Mouse (Mus musculus): ENCODE measurements at regions not wholly inside any gene's neighbourhood (a gene's known extent, or its start where the extent isn't known, plus 50 kb on each side); places are given as distances from the start of the nearest gene placed in this dataset.

- DNase-seq (ENCODE audit: extremely low spot score in 1 of 2, low spot score in 1 of 2), result no peak
Observed at GRCm38 (mm10) chr16:21358313-21358920, 64.5 kb upstream of the Vps8 start.

DNA sequence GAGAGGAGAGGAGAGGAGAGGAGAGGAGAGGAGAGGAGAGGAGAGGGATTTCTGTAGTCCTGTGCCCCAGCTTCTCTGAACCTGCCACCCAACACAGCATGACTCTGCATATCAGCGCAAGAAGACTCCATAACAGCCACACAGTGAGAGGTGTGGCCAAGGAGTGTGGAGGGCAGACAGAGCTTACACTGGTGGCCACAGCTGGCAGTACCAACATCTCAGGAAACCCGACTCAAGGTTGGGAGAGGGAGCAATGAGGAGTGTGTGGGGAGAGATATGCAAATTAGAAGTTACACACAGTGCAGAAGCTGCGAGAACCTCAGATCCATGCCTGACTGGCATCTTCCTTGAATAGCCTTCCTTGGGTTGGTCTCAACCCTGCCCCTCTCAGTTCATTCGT lies 63.5 kb upstream of the Vps8 start:
- DNase-seq (ENCODE audit: extremely low spot score in 1 of 2, low spot score in 1 of 2), result no peak

GRCm38 (mm10) chr16:21361406-21361805 lies 61.5 kb upstream of the Vps8 start:
- DNase-seq (ENCODE audit: extremely low spot score in 1 of 2, low spot score in 1 of 2), result no peak

GRCm38 (mm10) chr16:21362663-21363367 lies 60.1 kb upstream of the Vps8 start:
- DNase-seq (ENCODE audit: extremely low spot score in 1 of 2, low spot score in 1 of 2), result no peak

DNA sequence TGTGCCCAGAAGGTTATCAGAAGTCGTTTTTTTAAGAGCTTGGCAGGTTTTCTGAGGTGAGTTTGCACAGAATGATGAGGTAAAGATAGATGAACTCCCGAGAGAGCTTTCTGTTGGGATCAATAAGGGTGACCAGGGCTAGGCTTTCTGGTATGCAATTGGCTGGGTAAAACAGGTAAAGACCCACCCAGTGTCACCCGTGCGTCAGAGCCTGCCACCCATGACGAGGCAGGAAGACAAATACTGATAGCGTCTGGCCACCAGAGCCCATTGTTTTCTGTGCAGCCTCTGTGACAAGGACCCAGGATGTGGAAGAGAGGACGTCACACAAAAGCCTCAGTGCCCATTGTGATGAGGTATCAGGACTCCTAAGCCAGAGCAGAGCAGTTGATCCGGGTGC lies 58.0 kb upstream of the Vps8 start:
- no peak for DNase-seq (ENCODE audit: extremely low spot score in 1 of 2, low spot score in 1 of 2)

DNA sequence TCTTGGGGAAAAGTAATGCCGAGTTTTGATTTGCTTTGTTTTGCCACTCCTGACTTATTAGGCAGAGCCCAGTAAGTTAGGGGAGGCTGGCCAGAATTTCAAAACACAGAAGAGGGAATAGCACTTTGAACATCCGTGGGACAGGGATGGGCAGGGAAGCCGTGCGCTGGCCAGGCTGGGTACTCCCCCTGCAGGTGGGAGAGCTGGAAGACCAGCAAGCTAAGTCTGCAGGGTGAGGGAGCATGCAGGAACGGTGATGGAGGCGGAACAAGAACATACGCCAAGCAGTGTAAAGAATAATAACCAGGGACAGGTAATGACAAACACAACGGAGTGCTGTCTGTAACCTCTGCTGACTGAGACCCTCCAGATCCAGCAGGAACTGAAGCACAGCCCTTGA lies 55.5 kb upstream of the Vps8 start:
- DNase-seq (ENCODE audit: extremely low spot score in 1 of 2, low spot score in 1 of 2), result no peak

DNA sequence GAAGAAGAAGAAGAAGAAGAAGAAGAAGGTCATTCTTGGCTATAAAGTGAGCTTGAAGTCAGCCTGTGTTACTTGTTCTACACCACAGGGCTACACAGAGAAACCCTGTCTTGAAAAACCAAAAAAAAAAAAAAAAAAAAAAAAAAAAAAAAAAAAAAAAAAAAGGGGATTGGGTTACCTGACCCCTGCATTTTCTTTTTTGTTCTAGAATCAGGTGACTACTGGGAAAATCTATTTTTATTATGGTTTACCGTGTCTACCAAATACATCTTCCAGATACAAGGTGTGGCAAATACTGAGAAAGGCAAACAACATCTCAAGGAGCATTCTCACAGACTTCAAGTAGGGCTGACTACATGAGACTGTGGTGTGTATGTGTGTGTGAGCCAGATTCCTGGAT lies 54.1 kb upstream of the Vps8 start:
- DNase-seq (ENCODE audit: extremely low spot score in 1 of 2, low spot score in 1 of 2), result no peak

DNA sequence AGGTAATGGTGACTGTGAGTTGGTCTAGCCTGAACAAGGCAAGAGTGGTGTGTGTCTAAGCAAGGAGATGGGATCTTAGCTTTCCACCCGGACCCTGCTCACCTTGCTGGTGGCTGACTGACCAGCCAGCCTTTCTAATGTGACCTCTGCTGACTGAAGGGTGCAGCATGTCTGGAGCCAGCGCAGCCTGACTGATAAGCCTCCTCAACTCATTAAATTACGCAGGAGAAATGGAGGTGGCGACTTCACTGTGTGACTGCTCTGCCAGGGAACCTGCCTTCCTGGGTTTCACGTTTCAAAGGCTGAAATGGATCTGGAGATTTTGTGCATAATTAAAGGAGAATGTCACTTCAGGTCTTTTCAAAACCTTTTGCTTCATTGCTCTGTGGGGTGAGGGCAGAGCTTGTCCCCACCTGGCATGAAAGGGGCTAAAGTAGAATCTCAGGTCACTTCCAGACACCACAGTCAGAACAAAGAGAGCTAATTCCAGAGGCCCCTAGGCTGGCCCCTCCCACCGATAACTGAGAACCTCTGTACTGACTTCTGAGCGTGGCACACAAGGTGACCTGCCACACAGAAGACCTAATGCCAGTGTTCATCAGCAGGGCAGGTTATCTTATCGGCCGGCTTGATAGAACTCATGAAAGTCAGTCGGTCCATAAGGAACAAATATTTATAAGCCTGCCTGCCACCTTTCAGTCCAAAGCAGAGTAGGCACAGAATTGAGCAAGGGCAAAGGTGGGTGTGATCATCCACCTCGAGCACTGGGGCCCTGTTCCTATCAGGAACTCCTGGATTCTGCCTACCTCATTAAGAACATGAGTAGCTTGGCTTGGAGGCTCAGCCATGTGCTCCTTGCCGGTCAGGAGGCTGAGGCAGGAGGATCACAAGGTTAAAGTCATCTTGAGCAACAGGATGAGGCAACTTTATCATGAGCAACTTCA lies 53.1 kb upstream of the Vps8 start:
- DNase-seq (ENCODE audit: extremely low spot score in 1 of 2, low spot score in 1 of 2), result no peak
